Mouse (Mus musculus) heart, embryonic 14.5 days (tissue): ENCODE measurements around the gene Runx1. TPM values are rescaled to one million over a fixed set of nuclear protein-coding genes. Genes with fewer than 3 reads are reported as not detected.

Experiments
- ATAC-seq: fragments of 200-750 bp; cut with Nextera tagmentation; 2 replicates; pipeline ENCODE4 v1.8.0; 2017; ENCODE audit warnings: low read depth, moderate TSS enrichment; ENCODE audit not compliant: insufficient number of reproducible peaks, insufficient read depth, low FRiP score
- H3K27ac ChIP-seq, 2 experiments: fragments of 200-500 bp in 1 of 2; fragments of 300-500 bp in 1 of 2; sonication (generic) in 1 of 2; replicated peaks in 1 of 2; 2 replicates each; pipeline ENCODE4 v1.5.1; 2012 to 2014; ENCODE audit warnings: low read depth in 2 of 2, low read length in 2 of 2, control low read depth in 1 of 2, mild to moderate bottlenecking in 1 of 2, mixed read lengths in 1 of 2; ENCODE audit not compliant: control insufficient read depth in 1 of 2, insufficient read depth in 1 of 2
- H3K27me3 ChIP-seq: fragments of 300-500 bp; sonication (generic); 2 replicates; pipeline ENCODE4 v1.6.1; 2014; ENCODE audit warnings: mild to moderate bottlenecking, low read length, control low read depth; ENCODE audit not compliant: control insufficient read depth, insufficient read depth
- H3K36me3 ChIP-seq: fragments of 300-500 bp; sonication (generic); 2 replicates; pipeline ENCODE4 v1.6.1; 2014; ENCODE audit warnings: mild to moderate bottlenecking, control low read depth, low read length, mixed read lengths; ENCODE audit not compliant: control insufficient read depth, insufficient read depth
- H3K4me1 ChIP-seq, 2 experiments: fragments of 200-500 bp in 1 of 2; fragments of 300-500 bp in 1 of 2; sonication (generic) in 1 of 2; 2 replicates each; pipeline ENCODE4 v1.6.1; 2012 to 2014; ENCODE audit warnings: low read length in 2 of 2, control low read depth in 1 of 2, mixed read lengths in 1 of 2; ENCODE audit not compliant: control insufficient read depth in 2 of 2, insufficient read depth in 2 of 2
- H3K4me2 ChIP-seq: fragments of 300-500 bp; sonication (generic); 2 replicates; pipeline ENCODE4 v1.6.1; 2014; ENCODE audit warnings: mild to moderate bottlenecking, low read length
- H3K4me3 ChIP-seq, 2 experiments: fragments of 200-500 bp in 1 of 2; fragments of 300-500 bp in 1 of 2; sonication (generic) in 1 of 2; 2 replicates each; pipeline ENCODE4 v1.5.1; 2012 to 2014; ENCODE audit warnings: low read length in 2 of 2, mild to moderate bottlenecking in 2 of 2, control low read depth in 1 of 2, low read depth in 1 of 2, moderate library complexity in 1 of 2; ENCODE audit not compliant: control insufficient read depth in 1 of 2, insufficient read depth in 1 of 2
- H3K9ac ChIP-seq: fragments of 300-500 bp; sonication (generic); 2 replicates; pipeline ENCODE4 v1.6.1; 2014; ENCODE audit warnings: mild to moderate bottlenecking, low read length
- H3K9me3 ChIP-seq: fragments of 300-500 bp; sonication (generic); 2 replicates; pipeline ENCODE4 v1.6.1; 2016; ENCODE audit warnings: low read length, control low read depth; ENCODE audit not compliant: control insufficient read depth
- WGBS: fragments of 180-500 bp; shearing (Covaris S2); extraction: QIAGEN DNeasy Blood & Tissue Kit; methylation state at CpG from one replicate; pipeline ENCODE4 v1.1.7; 2014; 5-methylcytosine and 5-hydroxymethylcytosine counted together
- polyA plus RNA-seq: library from polyadenylated mRNA; unstranded; fragments of >200 nt; fragmentation: Nextera tagmentation; extraction: Ambion mirVana; gene quantifications from 2 replicates; pipeline ENCODE4 v1.2.1, GENCODE M21; 2014

Gene Runx1
- polyA plus RNA-seq, 1 experiment from 2014 or later, result 1.0 TPM

DNA sequence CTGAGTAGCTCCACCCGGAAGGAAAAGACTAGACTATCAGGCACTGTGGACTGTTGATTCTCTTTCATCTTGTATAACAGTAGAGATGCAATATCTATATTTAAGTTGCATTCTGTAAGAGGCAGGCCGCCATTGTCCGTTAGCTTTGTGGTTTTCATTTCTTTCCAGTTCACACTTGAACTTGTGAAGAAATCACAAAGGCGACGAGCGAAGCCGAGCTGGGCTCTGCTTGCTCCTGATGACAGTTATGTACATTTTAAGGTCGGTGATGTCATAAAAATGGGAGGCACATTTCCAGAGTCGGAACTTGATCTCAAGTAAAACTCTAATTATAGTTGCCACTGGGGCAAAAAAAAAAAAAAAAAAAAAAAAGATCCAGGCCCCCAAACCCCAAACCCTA, 99.1 kb downstream of the Runx1 start:
- WGBS, result 71% methylated on average over 9 of the region's 9 CpGs

DNA sequence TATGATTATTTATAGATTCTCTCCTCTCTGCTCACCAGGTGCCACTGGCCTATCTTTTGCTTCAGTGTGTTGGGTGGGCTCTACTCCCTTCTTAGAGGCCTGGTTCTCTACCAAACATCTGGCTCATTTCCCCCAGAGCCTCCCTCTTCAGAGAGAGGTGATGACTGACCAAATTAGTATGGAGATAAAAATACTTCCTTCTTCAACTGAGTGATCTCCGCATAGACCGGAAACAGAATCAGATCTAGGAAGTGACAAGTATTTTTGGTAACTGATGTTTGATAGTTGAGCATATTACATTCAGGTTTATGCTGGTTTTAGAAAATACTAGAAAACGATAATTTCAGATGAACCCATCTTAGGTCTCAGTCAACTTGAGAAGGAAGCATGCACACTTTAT, 101.4 kb downstream of the Runx1 start:
- Histone ChIP-seq H3K4me2 (no peak overlapping the region), H3K4me3 (no peak overlapping the region), H3K36me3 (no peaks in the 10 kb centered on the region), H3K27ac (no peak overlapping the region), H3K9ac (no peak overlapping the region), H3K9me3 (no peaks in the 10 kb centered on the region), H3K4me1 (no peaks in the 10 kb centered on the region; a peak in 2 of 4 replicates), H3K27me3 (peaks cover 30% of the 10 kb centered on the region)
- WGBS, result 32% methylated on average over 3 of the region's 3 CpGs
- ATAC-seq, result no peak

More for the DNA sequence above, 99.1 kb downstream of the Runx1 start:
- peaks cover 0 to 6% of the 10 kb centered on the region in 2 experiments; a peak in 2 of 4 replicates for H3K4me1 ChIP-seq
- H3K9me3 ChIP-seq, result no peaks in the 10 kb centered on the region
- no peak overlapping the region for H3K4me2 ChIP-seq
- H3K4me3 ChIP-seq, result no peak overlapping the region
- no peaks in the 10 kb centered on the region for H3K36me3 ChIP-seq
- peaks cover 16% of the 10 kb centered on the region for H3K27me3 ChIP-seq
- no peak overlapping the region for H3K27ac ChIP-seq
- no peak overlapping the region for H3K9ac ChIP-seq
- no peak for ATAC-seq

DNA sequence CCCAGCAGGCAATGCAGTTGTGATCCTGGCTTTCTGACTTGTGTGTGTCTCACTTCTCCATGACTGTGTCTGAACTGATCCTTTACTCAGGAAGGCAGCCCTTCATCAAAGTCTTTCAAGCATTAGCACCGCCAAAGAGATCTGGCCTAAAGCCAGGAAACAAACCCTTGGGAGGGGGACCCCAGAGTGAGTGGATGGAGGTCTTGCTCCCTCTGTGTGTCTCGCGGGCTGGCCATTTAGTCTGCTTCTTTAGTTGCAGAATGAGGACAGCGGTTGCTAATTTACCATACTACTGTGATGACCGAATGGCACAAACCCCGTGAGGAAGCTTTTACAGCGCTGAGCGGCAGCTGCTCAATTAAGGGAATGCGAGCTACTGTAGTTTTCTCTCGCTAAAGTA, 105.3 kb downstream of the Runx1 start:
- peaks cover 57% of the 10 kb centered on the region for H3K27me3 ChIP-seq
- no peaks in the 10 kb centered on the region for H3K9me3 ChIP-seq
- H3K4me1 ChIP-seq, result no peaks in the 10 kb centered on the region; a peak in 2 of 4 replicates
- H3K27ac ChIP-seq, result no peak overlapping the region
- 74% methylated on average over 10 of the region's 10 CpGs for WGBS
- H3K36me3 ChIP-seq, result no peaks in the 10 kb centered on the region
- no peak for ATAC-seq
- H3K9ac ChIP-seq, result no peak overlapping the region
- H3K4me2 ChIP-seq, result no peak overlapping the region
- H3K4me3 ChIP-seq, result no peak overlapping the region

DNA sequence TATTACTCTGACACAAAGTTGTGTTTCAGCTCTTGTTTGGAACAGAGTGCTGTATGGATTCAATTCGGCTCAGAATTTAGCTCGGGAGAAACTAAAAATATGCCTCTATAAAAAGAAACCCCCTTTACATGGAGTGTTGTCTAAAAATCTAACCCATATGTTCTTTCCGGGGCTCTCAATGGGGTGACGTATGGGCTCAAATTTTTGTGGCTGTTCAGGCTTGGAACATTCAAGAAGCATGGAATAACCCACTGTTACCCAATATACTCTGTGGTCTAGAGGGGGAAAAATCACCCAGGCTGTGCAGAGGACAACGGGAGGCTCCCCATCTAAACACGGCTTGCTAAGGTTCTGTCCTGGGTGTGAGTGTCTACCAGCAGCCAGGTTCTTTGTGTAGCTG, 106.2 kb downstream of the Runx1 start:
- ATAC-seq, result no peak

DNA sequence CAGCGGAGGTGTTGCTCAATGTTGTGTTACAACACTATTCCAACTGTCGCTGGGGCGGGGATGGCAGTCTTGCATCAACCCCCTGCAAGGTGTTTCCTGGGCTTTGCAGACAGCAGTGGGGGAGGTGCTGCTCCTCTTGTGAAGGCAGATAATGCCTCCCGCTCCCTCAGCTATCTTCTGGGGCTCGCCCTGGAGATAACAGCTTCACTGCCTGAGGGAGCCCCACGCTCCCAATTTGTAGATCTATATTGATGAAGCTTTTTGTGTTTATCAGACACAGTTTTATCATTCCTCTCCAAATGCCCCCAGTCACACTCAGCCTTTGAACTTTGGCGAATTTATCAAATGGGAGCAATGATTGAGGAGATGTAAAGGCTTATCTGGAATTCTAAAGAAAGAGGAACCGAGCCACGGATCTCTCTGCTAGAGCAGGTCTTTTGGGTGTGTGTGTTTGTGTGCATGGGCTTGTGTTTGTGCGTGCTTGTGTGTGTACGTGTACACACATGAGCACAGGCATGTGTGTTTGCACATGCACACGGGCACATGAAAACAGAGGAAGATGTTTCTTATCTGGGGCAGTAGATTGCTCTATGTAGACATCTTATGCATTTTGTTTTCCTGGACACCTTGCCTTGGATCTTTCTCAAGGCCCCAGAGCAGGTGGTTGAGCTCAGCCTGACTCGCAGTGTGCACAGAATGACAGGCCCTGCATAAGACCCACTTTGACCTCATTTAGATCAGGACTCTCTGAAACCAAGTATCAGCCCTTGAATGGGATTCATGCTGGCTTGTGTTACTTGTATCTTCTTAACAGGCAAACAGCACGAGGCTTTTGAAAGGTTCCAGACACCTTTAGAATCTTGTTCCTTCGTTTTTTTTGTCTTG, 110.1 kb downstream of the Runx1 start:
- Histone ChIP-seq H3K27ac (no peak overlapping the region), H3K4me2 (no peak overlapping the region), H3K36me3 (no peaks in the 10 kb centered on the region), H3K27me3 (peaks cover 68% of the 10 kb centered on the region), H3K9ac (no peak overlapping the region), H3K9me3 (no peaks in the 10 kb centered on the region), H3K4me3 (no peak overlapping the region), H3K4me1 (peaks cover 0 to 3% of the 10 kb centered on the region in 2 experiments; a peak in 1 of 4 replicates)
- 19% methylated on average over 15 of the region's 15 CpGs for WGBS
- ATAC-seq, result no peak

More for the DNA sequence above, 106.2 kb downstream of the Runx1 start:
- H3K27me3 ChIP-seq, result peaks cover 65% of the 10 kb centered on the region
- no peak overlapping the region for H3K4me2 ChIP-seq
- H3K9ac ChIP-seq, result no peak overlapping the region
- no peaks in the 10 kb centered on the region for H3K36me3 ChIP-seq
- H3K27ac ChIP-seq, result no peak overlapping the region
- 77% methylated on average over 6 of the region's 6 CpGs for WGBS
- no peaks in the 10 kb centered on the region for H3K9me3 ChIP-seq
- H3K4me1 ChIP-seq, result peaks cover 0 to 3% of the 10 kb centered on the region in 2 experiments; a peak in 2 of 4 replicates
- no peak overlapping the region for H3K4me3 ChIP-seq

DNA sequence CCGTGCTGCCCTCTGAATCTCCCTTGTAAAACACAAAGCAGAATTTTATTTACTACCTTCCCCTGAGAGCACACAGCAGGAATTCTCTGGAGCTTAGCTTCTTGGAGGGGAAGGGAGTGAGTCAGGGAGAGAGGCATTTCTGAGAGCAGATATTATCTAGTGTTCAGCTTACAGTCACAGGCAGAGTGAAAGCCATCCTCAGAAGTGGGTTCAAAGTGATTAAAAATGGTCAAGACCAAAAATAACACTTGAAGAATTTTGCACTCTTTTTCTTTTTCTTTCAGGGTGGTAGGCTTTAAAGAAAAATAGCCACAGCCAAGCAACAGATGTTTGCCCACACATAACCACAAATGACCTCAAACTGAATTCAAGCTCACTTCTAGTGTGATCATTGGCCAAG, 115.8 kb downstream of the Runx1 start:
- H3K4me1 ChIP-seq, result no peaks in the 10 kb centered on the region
- H3K9ac ChIP-seq, result no peak overlapping the region
- H3K36me3 ChIP-seq, result no peaks in the 10 kb centered on the region
- H3K9me3 ChIP-seq, result 0 out of 2 replicates have a peak, but pooled peaks cover 2% of the 10 kb centered on the region
- 20% methylated on average over 1 of the region's 1 CpGs for WGBS
- no peak overlapping the region for H3K27ac ChIP-seq
- no peak for ATAC-seq
- H3K27me3 ChIP-seq, result peaks cover 52% of the 10 kb centered on the region
- H3K4me3 ChIP-seq, result no peak overlapping the region
- H3K4me2 ChIP-seq, result no peak overlapping the region

DNA sequence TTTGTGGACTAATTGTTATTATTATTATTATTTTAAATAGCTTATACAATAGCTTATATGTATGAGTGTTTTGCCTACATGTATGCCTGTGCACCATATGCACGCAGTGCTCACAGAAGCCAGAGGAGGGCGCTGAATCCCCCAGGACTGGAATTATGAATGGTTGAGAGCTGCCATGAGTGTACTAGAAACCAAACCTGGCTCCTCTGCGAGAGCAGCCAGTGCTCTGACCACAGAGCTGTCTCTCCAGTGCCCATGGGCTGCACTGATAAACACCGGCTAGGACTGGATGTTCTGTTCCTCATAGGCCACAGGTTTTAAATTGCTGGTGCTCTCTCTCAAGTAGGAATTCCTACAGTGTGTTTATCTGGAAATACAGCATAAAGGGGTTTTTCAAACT, 117.2 kb downstream of the Runx1 start:
- 45% methylated on average over 4 of the region's 4 CpGs for WGBS
- Histone ChIP-seq H3K4me3 (no peak overlapping the region), H3K9me3 (0 out of 2 replicates have a peak, but pooled peaks cover 2% of the 10 kb centered on the region), H3K27ac (no peak overlapping the region), H3K9ac (no peak overlapping the region), H3K36me3 (no peaks in the 10 kb centered on the region), H3K4me2 (no peak overlapping the region), H3K4me1 (no peaks in the 10 kb centered on the region), H3K27me3 (peaks cover 53% of the 10 kb centered on the region)
- ATAC-seq, result no peak
